Mouse (Mus musculus): ENCODE data around the gene Slc35e3. TPM values are rescaled to one million over a fixed set of nuclear protein-coding genes. Genes with fewer than 3 reads are reported as not detected.

The Slc35e3 gene
- total RNA-seq, 4 experiments from 2014 or later, result 4.1 to 4.7 (median 4.4) TPM

- DNase-seq (ENCODE audit: low spot score in 2 of 2), result no peak
Measured at GRCm38 (mm10) chr10:117687018-117687417, 59.1 kb downstream of the Slc35e3 start.

GRCm38 (mm10) chr10:117685849-117686591 is 60.1 kb downstream of the Slc35e3 start:
- DNase-seq (ENCODE audit: low spot score in 2 of 2), result no peak

- DNase-seq (ENCODE audit: low spot score in 2 of 2), result no peak
Measured at GRCm38 (mm10) chr10:117685171-117685848, 60.9 kb downstream of the Slc35e3 start.

GRCm38 (mm10) chr10:117684298-117685170 is 61.6 kb downstream of the Slc35e3 start:
- no peak for DNase-seq (ENCODE audit: low spot score in 2 of 2)

- DNase-seq (ENCODE audit: low spot score in 2 of 2), result no peak
Measured at GRCm38 (mm10) chr10:117683734-117684037, 62.5 kb downstream of the Slc35e3 start.

Other genes starting within 250 kb of the Slc35e3 start
- gene Cpm, start 116.9 kb downstream of the Slc35e3 start, total RNA-seq (2022), result 1 to 10 TPM; 1.3 to 2.2 (median 1.5) TPM
- 10 to 100 TPM; 44.3 to 55.1 (median 51.2) TPM for gene Mdm2, start 35.6 kb downstream of the Slc35e3 start, total RNA-seq (2022)
- 1 to 10 TPM; 3.8 to 6.4 (median 5.6) TPM for gene Nup107, start 46.3 kb upstream of the Slc35e3 start, total RNA-seq (2022)
- gene Rap1b, start 99.7 kb upstream of the Slc35e3 start, total RNA-seq (2022), result 10 to 100 TPM; 16.5 to 23.0 (median 19.6) TPM

Data from gastrocnemius, adult 8-10 months (tissue).